Mouse (Mus musculus) liver, embryonic 15.5 days (tissue): ENCODE data around the gene Cit. TPM values are rescaled to one million over a fixed set of nuclear protein-coding genes. Genes with fewer than 3 reads are reported as not detected.

Experiments
- ATAC-seq: fragments of 200-750 bp; cut with Nextera tagmentation; 2 replicates; pipeline ENCODE4 v1.8.0; 2017; ENCODE audit warnings: moderate number of reproducible peaks, mild to moderate bottlenecking, moderate library complexity; ENCODE audit not compliant: insufficient read depth
- H3K27ac ChIP-seq: fragments of 300-500 bp; sonication (generic); replicated peaks from 2 replicates; pipeline ENCODE4 v1.5.1; 2015; ENCODE audit warnings: mild to moderate bottlenecking, inconsistent platforms
- H3K27me3 ChIP-seq: fragments of 300-500 bp; sonication (generic); 2 replicates; pipeline ENCODE4 v1.6.1; 2015; ENCODE audit warnings: mild to moderate bottlenecking, inconsistent platforms
- H3K36me3 ChIP-seq: fragments of 300-500 bp; sonication (generic); replicated peaks from 2 replicates; pipeline ENCODE4 v1.6.1; 2015; ENCODE audit warnings: moderate library complexity, mild to moderate bottlenecking, inconsistent platforms
- H3K4me1 ChIP-seq: fragments of 300-500 bp; sonication (generic); replicated peaks from 2 replicates; pipeline ENCODE4 v1.6.1; 2015; ENCODE audit warnings: inconsistent platforms
- H3K4me2 ChIP-seq: fragments of 300-500 bp; sonication (generic); 2 replicates; pipeline ENCODE4 v1.6.1; 2015; ENCODE audit warnings: moderate library complexity, mild to moderate bottlenecking, inconsistent platforms
- H3K4me3 ChIP-seq: fragments of 300-500 bp; sonication (generic); replicated peaks from 2 replicates; pipeline ENCODE4 v1.5.1; 2015; ENCODE audit warnings: mild to moderate bottlenecking, inconsistent platforms
- H3K9ac ChIP-seq: fragments of 300-500 bp; sonication (generic); 2 replicates; pipeline ENCODE4 v1.6.1; 2015; ENCODE audit warnings: moderate library complexity, mild to moderate bottlenecking, inconsistent platforms
- H3K9me3 ChIP-seq: fragments of 300-500 bp; sonication (generic); replicated peaks from 2 replicates; pipeline ENCODE4 v1.6.1; 2016; ENCODE audit warnings: inconsistent platforms
- WGBS: fragments of 180-500 bp; shearing (Covaris S2); methylation state at CpG from one replicate; pipeline ENCODE4 v1.1.7; 2015; ENCODE audit warnings: mixed read lengths; ENCODE audit not compliant: insufficient replicate concordance; 5-methylcytosine and 5-hydroxymethylcytosine counted together
- polyA plus RNA-seq: library from polyadenylated mRNA; unstranded; fragments of >200 nt; fragmentation: Nextera tagmentation; extraction: Ambion mirVana; gene quantifications from 2 replicates; pipeline ENCODE4 v1.2.1, GENCODE M21; 2015

Gene Cit
- polyA plus RNA-seq, 1 experiment from 2014 or later, result 36.4 TPM

DNA sequence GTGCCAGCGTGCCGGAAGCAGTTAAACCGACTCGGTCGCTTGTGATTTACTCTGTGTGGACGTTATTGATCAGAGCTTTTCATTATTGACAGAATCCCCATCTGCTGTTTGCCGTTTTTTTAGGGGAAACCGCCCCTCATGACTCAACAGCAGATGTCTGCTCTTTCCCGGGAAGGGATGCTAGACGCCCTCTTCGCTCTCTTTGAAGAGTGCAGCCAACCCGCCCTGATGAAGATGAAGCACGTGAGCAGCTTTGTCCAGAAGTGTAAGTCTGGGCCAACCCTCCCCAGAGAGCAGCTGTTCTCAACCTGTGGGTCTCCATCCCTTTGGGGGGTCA, 5.9 kb downstream of the Cit start:
- Histone ChIP-seq H3K4me2 (peak overlapping the region; percentile 32), H3K9me3 (no peaks in the 10 kb centered on the region), H3K9ac (no peak overlapping the region), H3K27ac (no peak overlapping the region), H3K27me3 (no peaks in the 10 kb centered on the region), H3K4me3 (0 out of 2 replicates have a peak overlapping the region, but pooled peaks have one; percentile 15), H3K36me3 (peaks cover 96% of the 10 kb centered on the region), H3K4me1 (peaks cover 34% of the 10 kb centered on the region)
- WGBS, result 76% methylated on average over 13 of the region's 13 CpGs
- no peak for ATAC-seq

DNA sequence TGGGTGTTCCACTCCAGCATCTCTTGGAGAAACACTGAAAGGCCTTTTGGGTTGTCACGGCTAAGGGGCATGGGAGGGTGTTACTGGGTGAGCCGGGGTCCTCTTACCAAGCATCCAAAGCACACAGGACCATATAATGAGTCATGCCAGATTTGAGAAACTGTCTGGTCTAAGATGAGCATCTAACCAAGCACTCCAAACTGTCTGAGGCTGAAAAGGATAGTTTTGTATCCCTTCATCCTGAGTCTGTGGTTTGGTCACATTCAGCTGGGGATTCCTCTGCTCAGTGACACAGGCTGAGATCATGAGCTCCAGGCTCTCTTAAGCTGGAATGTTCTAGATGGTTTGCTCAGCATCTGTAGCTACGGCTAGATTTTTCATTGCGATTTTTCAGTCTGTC, 7.4 kb downstream of the Cit start:
- peaks cover 20% of the 10 kb centered on the region for H3K4me1 ChIP-seq
- peaks cover 97% of the 10 kb centered on the region for H3K36me3 ChIP-seq
- H3K4me3 ChIP-seq, result no peak overlapping the region
- H3K27ac ChIP-seq, result no peak overlapping the region
- H3K27me3 ChIP-seq, result no peaks in the 10 kb centered on the region
- ATAC-seq, result no peak
- H3K4me2 ChIP-seq, result no peak overlapping the region
- no peak overlapping the region for H3K9ac ChIP-seq
- 93% methylated on average over 4 of the region's 4 CpGs for WGBS
- H3K9me3 ChIP-seq, result no peaks in the 10 kb centered on the region

GRCm38 (mm10) chr5:115853691-115854090, 8.6 kb downstream of the Cit start:
- Histone ChIP-seq H3K27me3 (no peaks in the 10 kb centered on the region), H3K27ac (no peak overlapping the region), H3K4me3 (no peak overlapping the region), H3K4me1 (peaks cover 13% of the 10 kb centered on the region), H3K9me3 (no peaks in the 10 kb centered on the region), H3K36me3 (peaks cover 96% of the 10 kb centered on the region), H3K9ac (no peak overlapping the region), H3K4me2 (no peak overlapping the region)
- no peak for ATAC-seq
- 86% methylated on average over 9 of the region's 9 CpGs for WGBS

DNA sequence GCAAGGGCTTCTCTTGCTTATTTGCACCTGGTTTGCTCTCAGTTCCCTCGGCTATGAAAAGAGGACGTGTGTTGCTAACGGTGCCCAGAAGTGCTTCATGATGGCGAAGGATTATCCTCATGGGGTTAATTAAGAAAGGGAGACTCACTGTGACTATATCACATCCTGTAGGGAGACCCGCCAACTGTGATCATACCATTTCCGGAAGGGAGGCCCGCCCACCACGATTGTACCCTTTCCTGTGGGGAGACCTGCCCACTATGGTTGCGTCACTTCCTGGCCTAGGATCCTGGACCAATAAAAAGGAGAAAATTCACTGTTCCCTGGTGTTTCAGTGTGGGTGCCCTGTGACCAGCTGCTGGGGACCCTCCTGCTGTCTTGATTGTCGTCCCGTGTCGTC, 9.3 kb downstream of the Cit start:
- ATAC-seq, result no peak
- H3K4me1 ChIP-seq, result peaks cover 12% of the 10 kb centered on the region
- H3K27ac ChIP-seq, result no peak overlapping the region
- WGBS, result 66% methylated on average over 12 of the region's 12 CpGs
- no peak overlapping the region for H3K4me3 ChIP-seq
- no peak overlapping the region for H3K9ac ChIP-seq
- H3K36me3 ChIP-seq, result peaks cover 96% of the 10 kb centered on the region
- no peak overlapping the region for H3K4me2 ChIP-seq
- no peaks in the 10 kb centered on the region for H3K27me3 ChIP-seq
- no peaks in the 10 kb centered on the region for H3K9me3 ChIP-seq

GRCm38 (mm10) chr5:115858652-115859051, 13.6 kb downstream of the Cit start:
- no peaks in the 10 kb centered on the region for H3K27me3 ChIP-seq
- no peak overlapping the region for H3K4me3 ChIP-seq
- no peaks in the 10 kb centered on the region for H3K9me3 ChIP-seq
- no peaks in the 10 kb centered on the region for H3K4me1 ChIP-seq
- H3K4me2 ChIP-seq, result no peak overlapping the region
- H3K9ac ChIP-seq, result no peak overlapping the region
- H3K27ac ChIP-seq, result no peak overlapping the region
- peaks cover 94% of the 10 kb centered on the region for H3K36me3 ChIP-seq
- no peak for ATAC-seq
- WGBS, result 81% methylated on average over 6 of the region's 6 CpGs

GRCm38 (mm10) chr5:115859461-115859860, 14.4 kb downstream of the Cit start:
- Histone ChIP-seq H3K27me3 (no peaks in the 10 kb centered on the region), H3K9me3 (no peaks in the 10 kb centered on the region), H3K4me3 (no peak overlapping the region), H3K27ac (no peak overlapping the region), H3K9ac (no peak overlapping the region), H3K4me2 (no peak overlapping the region), H3K36me3 (peaks cover 94% of the 10 kb centered on the region), H3K4me1 (no peaks in the 10 kb centered on the region)
- 92% methylated on average over 9 of the region's 9 CpGs for WGBS
- ATAC-seq, result no peak

- Histone ChIP-seq H3K4me1 (no peaks in the 10 kb centered on the region; the same call in 1 of the 2 replicates), H3K27me3 (no peaks in the 10 kb centered on the region), H3K4me2 (no peak overlapping the region), H3K36me3 (peaks cover 92% of the 10 kb centered on the region), H3K4me3 (no peak overlapping the region), H3K27ac (no peak overlapping the region), H3K9ac (no peak overlapping the region), H3K9me3 (no peaks in the 10 kb centered on the region)
- ATAC-seq, result no peak
- WGBS, result 89% methylated on average over 10 of the region's 10 CpGs
Observed at GRCm38 (mm10) chr5:115861991-115862390, 16.9 kb downstream of the Cit start.

DNA sequence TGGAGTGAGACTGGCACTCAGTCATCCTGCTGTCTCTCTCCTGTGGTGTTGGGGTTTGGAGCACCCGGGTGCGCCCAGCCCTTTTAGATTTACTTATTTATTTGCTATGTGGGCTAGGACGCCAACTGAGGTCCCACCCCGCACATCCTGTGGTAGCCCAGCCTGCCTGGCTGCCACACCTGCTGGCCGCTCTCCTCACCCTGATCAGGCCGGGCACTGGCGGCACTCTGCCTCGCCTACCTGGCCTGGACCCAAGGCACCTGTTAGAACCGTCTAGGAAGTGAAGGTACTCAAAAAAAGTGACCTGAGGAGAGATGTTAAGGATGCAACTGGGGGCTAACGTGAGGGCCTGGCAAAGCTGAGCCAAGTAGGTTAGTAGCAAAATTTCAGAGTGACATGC, 17.4 kb downstream of the Cit start:
- ATAC-seq, result no peak
- 94% methylated on average over 10 of the region's 10 CpGs for WGBS
- Histone ChIP-seq H3K9ac (no peak overlapping the region), H3K27me3 (no peaks in the 10 kb centered on the region), H3K27ac (no peak overlapping the region), H3K4me3 (no peak overlapping the region), H3K4me2 (no peak overlapping the region), H3K4me1 (no peaks in the 10 kb centered on the region; the same call in 1 of the 2 replicates), H3K36me3 (peaks cover 92% of the 10 kb centered on the region), H3K9me3 (no peaks in the 10 kb centered on the region)

DNA sequence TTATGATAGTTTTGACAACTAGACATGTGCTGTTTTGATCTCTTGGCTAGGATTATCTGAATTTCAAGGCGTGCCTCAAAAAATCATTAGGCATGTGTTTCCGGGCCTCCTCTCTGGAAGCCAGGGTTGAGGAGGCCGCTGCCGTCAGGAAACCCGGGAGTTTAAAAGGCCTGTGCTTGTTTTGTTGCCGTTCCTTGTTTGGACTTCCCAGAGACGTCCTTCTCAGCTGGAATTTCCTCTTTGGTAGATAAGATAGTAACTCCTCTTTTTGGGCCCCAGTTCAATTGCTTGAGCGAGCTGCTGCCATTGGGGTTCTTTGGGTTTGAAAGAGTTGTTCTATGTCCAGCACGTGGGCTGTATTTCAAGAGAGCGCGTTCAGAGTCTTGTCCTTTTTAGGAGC, 21.2 kb downstream of the Cit start:
- 0 out of 2 replicates have a peak, but pooled peaks have one; percentile 5 for ATAC-seq

DNA sequence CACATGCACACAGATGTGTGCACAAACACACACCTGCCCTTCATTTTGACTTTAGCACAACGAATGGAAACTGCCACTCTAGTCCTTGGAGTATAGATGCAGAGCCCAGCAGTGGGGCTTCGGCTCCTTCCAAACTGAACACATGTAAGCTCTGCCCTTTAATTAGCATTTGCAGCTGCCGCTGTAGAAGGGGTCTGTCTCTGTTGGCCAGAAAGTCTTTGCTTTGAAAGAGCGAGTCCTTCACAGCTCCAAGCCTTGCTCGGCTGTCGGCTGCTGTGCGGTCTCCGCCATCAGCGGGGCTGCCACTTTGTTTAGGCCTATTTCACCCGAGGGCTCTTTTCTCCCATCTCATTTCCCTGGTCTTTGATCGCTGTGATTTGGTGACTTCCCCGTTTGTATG, 23.5 kb downstream of the Cit start:
- Histone ChIP-seq H3K4me1 (peaks cover 4% of the 10 kb centered on the region; the same call in 1 of the 2 replicates), H3K9me3 (no peaks in the 10 kb centered on the region), H3K4me2 (no peak overlapping the region), H3K36me3 (peaks cover 81% of the 10 kb centered on the region), H3K4me3 (no peak overlapping the region), H3K27me3 (no peaks in the 10 kb centered on the region), H3K9ac (no peak overlapping the region), H3K27ac (no peak overlapping the region)
- ATAC-seq, result no peak
- 89% methylated on average over 12 of the region's 12 CpGs for WGBS

More for the DNA sequence above, 21.2 kb downstream of the Cit start:
- Histone ChIP-seq H3K4me1 (peaks cover 4% of the 10 kb centered on the region; the same call in 1 of the 2 replicates), H3K4me2 (no peak overlapping the region), H3K27me3 (no peaks in the 10 kb centered on the region), H3K27ac (no peak overlapping the region), H3K9ac (no peak overlapping the region), H3K9me3 (no peaks in the 10 kb centered on the region), H3K36me3 (peaks cover 84% of the 10 kb centered on the region), H3K4me3 (no peak overlapping the region)
- WGBS, result 67% methylated on average over 11 of the region's 11 CpGs

DNA sequence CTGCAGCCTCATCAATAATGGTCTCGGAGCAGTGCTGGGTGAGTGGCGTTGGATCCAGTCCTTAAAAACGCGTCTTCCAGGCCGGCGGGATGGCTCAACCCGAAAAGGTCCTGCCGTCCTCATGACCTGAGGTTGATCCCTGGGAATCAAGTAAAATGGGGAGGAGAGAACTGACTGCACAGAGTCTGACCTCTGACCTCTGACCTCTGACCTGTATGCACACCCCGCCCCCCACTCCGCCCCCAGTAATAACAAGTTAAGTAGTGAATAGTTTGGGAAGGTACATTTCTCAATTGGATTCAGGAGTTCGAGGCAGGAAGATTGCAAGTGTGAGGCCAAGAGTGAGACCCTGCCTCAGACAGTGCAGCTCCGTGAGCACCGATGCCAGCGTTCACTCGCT, 24.1 kb downstream of the Cit start:
- Histone ChIP-seq H3K4me3 (no peak overlapping the region), H3K9me3 (no peaks in the 10 kb centered on the region), H3K4me1 (peaks cover 4% of the 10 kb centered on the region; the same call in 1 of the 2 replicates), H3K36me3 (peaks cover 81% of the 10 kb centered on the region), H3K27me3 (no peaks in the 10 kb centered on the region), H3K9ac (no peak overlapping the region), H3K27ac (no peak overlapping the region), H3K4me2 (no peak overlapping the region)
- 84% methylated on average over 15 of the region's 15 CpGs for WGBS
- ATAC-seq, result no peak

DNA sequence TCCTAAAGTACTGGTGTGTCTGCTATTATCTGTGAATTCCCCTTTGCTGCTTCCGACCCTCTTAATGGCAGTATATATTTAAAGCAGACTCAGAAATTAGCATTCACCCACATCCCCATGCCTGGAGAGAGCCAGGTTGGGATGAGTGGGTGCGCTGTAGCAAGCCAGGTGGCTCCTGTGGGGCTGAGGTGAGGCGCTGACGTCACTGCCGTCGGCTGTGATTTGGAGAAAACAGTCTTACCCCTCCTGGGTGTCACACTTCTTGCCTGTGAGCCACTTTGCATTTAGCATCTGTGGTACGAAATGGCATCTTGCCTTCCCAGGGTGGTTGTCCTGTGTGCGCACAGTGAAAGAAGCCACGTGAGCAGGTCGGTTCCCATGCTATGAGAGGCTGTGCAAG, 26.1 kb downstream of the Cit start:
- Histone ChIP-seq H3K27me3 (no peaks in the 10 kb centered on the region), H3K9ac (no peak overlapping the region), H3K9me3 (no peaks in the 10 kb centered on the region), H3K36me3 (peaks cover 81% of the 10 kb centered on the region), H3K4me2 (no peak overlapping the region), H3K4me1 (peaks cover 4% of the 10 kb centered on the region; the same call in 1 of the 2 replicates), H3K4me3 (no peak overlapping the region), H3K27ac (no peak overlapping the region)
- 91% methylated on average over 10 of the region's 10 CpGs for WGBS
- no peak for ATAC-seq
